Mouse (Mus musculus) kidney, adult 8-10 months (tissue): Measurements from ENCODE around the gene Dcn.

Experiments used
- DNase-seq, 2 experiments: peaks; one replicate each; pipeline ENCODE4 v3.0.0; 2022

Gene Dcn

DNA sequence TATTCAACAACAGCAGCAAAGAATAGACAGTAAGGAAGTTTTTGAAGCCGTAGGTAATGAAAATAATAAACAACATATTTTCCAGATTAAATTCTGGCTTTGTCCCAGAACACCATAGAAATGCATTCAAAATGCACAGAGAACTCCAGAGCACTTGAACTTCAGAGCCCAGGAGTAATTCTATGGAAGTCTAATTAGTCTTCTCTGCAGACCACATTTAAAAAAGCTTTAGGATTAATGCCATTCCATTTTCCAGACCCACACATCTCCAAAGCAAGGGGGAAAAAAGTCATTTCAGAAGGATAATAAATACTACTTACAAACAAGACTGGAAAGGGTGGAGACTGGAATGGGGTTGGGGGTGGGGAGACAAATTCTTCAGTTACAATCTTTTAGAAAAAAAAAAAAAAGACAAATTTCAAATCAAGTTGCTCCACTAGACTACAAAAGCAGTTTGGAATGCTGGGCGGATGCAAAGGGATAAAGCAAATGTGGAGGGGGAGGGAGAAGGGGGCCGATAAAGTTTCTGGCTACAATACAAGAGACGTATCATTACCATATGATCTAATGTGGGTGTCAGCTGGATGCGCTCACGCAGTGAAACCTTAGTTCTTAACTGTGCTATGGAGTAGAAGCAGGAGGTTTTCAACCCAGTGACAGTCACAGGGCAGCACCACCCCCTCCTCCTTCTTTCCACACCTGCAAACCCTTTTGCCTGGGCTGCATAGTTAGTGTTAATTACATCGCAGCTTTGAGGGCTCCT lies at the start of gene Dcn:
TSS of gene Dcn (plus strand) at position 606 of the 763 bp plus-strand sequence.
- no peak for DNase-seq

DNA sequence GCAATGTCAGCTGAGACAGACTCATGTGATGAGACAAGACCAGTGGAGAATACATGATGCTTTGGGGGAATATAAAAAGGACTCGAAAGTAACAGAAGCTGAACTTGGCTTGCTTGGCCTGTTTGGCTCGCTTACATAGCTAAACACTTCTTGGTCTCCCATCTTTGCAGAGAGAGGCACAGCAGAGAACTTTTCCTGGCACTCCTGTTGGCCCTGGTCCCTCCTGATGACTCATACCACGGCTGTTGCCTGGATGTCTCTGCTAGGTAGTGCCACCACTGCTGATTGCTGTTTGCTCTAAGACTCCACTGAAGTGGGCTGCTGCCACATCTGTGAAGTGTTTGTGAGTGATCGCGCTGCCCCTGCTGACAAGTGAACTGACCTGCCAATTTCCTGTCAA lies 42.7 kb upstream of the Dcn start:
- no peak for DNase-seq

- DNase-seq, result no peak
Measured at GRCm38 (mm10) chr10:97442300-97442699, 37.1 kb upstream of the Dcn start.

DNA sequence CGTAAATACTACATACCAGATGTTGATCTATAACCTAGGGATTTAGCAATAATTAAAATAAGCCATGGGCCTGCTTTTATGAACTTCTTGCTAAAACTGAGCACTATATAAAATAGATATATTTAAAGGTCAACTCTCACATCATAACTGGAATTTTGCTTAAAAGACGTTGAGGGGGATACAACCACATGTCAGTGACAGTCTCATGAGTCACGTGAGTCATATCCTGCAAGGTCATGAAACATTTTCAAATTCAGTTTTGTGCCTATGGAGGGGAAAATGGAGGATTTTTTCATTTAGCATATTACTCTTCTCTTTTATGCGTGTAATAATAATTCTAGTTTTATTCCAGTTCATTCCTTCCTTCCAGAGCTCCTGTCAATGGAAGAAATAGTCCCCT lies 32.9 kb upstream of the Dcn start:
- no peak for DNase-seq

DNA sequence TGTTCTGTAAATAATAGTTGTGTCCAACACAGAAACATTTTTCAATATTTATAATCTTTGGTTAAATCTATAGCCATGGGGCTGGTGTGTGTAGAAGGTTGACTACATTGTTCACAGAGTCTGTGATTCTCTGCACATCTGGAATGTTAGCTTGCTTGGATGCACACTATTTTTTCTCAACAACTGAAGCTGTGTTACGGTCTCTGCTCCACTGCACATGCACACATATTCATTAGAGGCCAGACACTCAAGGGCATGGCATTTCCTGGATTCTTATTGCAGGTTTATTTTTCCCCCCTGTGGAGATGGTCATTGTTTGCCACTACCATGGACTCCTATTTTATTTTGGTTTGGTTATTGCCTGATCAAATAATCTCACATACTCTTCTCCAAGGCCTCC lies 26.5 kb upstream of the Dcn start:
- no peak for DNase-seq

- DNase-seq, result no peak
Measured at GRCm38 (mm10) chr10:97453529-97453928, 25.9 kb upstream of the Dcn start.

GRCm38 (mm10) chr10:97456993-97457392 lies 22.4 kb upstream of the Dcn start:
- DNase-seq, result no peak

GRCm38 (mm10) chr10:97466818-97467217 lies 12.6 kb upstream of the Dcn start:
- no peak for DNase-seq

DNA sequence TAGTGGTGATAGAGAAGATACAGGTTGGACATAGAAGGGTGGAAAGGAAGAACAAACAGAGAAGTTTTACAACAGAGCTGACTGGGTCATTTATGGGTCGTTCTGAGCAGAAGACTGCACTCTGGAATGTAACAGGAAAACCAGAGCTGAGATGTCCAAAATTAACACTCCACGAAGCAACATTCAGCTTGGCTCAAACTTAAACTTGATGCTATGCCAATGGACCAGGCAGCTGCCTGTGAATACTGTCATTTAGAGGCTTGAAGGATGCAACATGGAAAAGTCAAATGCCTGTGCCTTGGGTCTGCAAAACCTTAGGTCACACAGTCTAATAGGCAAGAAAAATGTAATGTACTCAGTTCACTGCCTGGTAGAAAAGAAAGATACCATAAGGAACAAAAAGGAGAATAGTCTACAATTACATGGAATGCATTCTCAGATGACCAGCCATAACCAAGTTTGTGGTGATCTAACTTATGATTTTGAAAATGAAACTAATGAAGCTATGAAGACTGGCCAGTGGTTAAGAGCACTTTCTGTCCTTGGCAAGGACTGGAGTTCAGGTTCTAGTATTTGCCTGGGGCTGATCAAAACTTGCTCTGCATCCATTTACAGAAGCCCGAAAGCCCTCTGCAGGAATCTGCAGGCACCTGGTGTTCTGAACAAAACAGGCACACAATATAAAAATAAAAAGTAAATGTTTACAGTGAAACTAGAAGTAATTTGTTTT lies 9.8 kb upstream of the Dcn start:
- DNase-seq, result peak in 1 of 2 experiments; percentile 23

- DNase-seq, result no peak
Measured at GRCm38 (mm10) chr10:97475460-97475859, 3.9 kb upstream of the Dcn start.

GRCm38 (mm10) chr10:97478259-97478658 lies 1.1 kb upstream of the Dcn start:
- DNase-seq, result no peak

DNA sequence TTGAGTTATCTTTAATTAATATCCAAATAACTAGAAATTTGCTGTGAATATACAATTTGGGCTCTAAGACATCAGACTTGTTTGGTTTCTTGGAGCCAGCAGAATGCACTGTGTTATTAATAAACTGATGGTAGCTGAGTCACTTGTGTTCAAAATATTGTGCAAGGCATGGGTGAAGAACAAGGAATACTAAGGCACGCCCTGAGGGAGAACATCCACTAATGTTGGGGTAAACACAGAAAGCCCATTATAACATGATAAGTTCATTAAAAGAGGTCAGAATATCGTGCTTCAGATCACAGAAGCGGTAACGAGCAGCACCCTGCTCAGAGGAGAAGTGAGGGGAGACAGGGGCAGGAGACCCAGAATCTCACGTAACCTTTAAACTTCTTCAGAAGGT lies 2.7 kb downstream of the Dcn start:
- no peak for DNase-seq

- no peak for DNase-seq
Measured at GRCm38 (mm10) chr10:97484049-97484448, 4.6 kb downstream of the Dcn start.

DNA sequence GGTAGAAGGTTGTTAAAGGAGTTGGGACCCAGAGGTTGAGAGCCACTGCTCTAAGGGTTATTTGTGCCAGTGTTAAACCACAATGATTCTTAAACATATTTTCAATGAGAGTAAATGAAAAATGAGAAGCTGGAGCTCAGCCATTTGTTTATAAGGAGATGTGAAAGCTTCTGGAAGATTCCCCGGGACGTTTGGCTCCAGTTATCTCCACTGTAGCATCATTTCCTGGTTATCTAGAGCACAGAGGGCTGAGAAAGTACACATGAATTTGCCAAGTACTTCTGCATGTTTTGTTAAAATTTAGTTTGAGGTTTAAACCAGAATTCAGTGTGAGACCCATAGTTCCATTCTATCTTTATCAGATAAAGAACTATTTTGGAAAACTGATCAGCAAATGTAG lies 5.7 kb downstream of the Dcn start:
- DNase-seq, result no peak

DNA sequence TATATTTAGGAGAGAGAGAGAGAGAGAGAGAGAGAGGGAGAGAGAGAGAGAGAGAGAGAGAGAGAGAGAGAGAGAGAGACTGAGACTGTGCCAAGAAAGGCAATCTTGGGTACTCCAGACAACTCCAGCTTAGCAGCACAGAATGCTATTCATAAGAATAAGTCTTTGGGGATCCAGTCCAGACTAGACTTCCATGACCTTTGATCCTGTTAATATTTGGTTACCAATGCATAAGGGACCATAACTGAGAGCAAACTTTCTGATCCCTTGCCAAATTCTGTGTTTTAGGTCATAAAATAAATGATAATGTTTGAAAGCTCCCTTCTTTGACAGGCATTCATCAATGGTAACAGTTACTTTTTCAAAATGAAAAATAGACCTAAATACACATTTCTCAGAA lies 6.7 kb downstream of the Dcn start:
- DNase-seq, result no peak

- no peak for DNase-seq
Measured at GRCm38 (mm10) chr10:97487269-97487989, 8.0 kb downstream of the Dcn start.

DNA sequence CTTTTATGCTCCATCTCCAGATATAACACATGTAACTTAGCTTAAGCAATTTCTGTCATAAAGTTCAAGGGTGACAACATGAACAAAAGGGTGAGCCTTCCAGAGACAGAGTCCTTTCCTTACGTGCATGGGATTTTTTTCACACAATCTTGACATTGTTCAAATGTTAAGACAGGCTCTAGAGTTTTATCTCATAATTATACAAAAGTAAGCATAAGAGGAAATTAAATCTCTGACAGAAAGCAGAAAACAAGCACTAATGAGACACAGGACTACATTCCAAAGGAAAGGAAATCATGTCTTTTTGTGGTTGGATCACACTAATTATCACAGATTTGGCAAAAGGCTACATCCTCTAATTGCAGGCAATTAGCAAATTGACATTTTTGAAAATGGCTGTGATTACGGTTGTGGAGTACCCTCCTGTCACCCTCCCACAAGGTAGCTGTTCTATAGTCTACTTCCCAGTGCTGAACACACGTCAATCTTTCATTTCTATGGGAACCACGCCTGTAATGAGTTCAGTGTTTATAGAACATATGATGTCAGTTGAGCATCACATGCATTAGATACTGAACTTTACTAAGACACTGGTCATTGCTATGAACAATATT lies 13.1 kb downstream of the Dcn start:
- no peak for DNase-seq

DNA sequence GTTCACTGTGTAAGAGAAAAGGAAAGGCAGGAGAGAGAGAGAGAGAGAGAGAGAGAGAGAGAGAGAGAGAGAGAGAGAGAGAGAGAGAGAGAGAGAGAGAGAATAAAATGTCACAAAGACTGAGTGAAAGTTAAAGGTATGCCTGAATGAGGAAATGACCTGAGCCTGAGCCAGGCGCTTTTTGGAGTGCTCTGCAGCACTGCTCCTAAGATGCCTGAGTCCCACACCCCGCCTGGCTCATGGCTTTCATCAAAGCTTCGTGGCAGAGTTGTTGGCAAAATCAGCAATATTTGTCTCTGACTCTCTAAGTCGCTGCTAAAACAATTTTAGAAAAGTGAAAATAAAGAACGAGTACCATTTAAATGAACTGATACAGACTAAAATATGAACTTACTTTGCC lies 18.2 kb downstream of the Dcn start:
- DNase-seq, result no peak

- DNase-seq, result no peak
Measured at GRCm38 (mm10) chr10:97523366-97523765, 44.0 kb downstream of the Dcn start.

- no peak for DNase-seq
Measured at GRCm38 (mm10) chr10:97535697-97536096, 56.3 kb downstream of the Dcn start.

DNA sequence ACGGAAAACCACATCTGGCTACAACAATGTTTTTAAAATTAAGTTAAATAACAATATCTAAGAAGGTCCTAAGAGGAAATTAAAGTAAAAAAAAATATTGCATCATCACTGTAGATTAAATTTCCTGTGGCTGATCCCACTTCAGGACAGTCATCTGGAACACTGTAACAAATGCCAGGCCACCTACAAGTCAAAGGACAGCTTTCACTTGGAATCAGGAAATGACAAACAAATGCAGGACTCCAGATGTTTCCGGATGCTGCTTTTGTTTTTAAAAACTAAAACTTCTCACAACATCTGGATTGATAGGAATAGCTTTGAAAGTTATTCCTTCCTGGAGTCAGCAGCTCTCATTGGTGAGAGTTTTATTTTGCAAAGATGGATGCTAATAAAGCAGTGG lies 57.5 kb downstream of the Dcn start:
- DNase-seq, result no peak

- no peak for DNase-seq
Measured at GRCm38 (mm10) chr10:97538202-97538601, 58.8 kb downstream of the Dcn start.

DNA sequence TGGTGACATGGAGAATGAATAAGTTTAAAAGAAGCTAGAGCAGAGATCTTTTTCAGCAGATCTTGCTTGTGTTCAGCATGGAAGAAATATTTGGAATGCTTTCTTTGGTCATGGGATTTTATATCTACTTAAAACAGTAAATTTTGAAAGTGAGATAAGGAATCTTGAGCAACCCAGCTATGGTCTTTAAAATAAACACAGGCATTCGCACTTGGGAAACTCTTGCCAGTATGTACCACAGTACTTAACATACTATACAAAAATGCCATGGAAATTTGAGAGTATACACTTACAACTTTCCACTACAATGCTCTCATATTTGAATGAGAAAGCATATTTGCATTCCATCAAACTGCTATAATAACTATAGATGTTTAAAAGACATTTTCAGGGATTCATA lies 68.3 kb downstream of the Dcn start:
- DNase-seq, result no peak
